Mouse (Mus musculus) lung, postnatal 25 days (tissue): ENCODE measurements around the gene Fam43a.

ENCODE experiments used
- DNase-seq: peaks from one replicate; pipeline ENCODE4 v3.0.0; 2022; ENCODE audit warnings: low spot score

Fam43a gene

DNA sequence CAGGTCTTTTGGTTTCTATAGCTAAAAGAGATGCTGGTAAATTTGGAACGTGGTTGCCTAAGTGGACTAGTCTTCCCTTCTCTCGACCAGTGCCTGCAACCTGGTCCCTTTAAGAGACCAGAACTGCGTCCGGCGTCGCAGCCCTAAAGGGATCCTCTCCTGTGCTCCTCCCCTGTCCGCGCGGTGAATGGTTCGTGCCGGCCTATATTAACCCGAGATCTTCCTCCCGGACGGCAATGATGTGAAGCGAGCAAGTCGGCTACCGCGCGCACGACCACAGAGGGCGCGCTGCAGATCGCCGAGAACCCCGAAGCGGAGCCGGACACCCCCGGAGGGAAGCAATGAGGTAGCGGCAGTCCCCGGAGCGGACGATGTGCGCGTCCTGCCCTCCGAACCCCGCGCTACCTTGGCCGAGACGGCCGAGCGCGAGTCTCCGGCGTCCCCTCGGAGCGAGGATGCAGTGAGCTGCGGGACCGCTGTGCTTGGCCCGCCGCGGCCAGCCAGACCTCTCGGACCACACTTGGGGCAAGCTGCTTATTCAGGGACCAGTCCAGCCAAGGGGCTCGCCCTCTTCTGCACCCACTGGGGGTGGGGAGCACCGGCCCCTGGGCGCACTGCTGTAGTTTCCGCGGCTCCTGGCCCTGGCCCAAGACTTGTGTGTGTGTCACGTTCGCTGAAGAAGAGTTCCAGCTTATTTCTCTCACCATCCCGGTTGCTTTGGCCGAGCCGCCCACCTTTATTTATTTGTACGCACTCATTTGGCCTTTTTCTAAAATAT lies at the start of gene Fam43a:
Gene Fam43a, plus strand, starts transcription at position 233 of the 778 bp plus-strand sequence.
- DNase-seq = peak; percentile 93

DNA sequence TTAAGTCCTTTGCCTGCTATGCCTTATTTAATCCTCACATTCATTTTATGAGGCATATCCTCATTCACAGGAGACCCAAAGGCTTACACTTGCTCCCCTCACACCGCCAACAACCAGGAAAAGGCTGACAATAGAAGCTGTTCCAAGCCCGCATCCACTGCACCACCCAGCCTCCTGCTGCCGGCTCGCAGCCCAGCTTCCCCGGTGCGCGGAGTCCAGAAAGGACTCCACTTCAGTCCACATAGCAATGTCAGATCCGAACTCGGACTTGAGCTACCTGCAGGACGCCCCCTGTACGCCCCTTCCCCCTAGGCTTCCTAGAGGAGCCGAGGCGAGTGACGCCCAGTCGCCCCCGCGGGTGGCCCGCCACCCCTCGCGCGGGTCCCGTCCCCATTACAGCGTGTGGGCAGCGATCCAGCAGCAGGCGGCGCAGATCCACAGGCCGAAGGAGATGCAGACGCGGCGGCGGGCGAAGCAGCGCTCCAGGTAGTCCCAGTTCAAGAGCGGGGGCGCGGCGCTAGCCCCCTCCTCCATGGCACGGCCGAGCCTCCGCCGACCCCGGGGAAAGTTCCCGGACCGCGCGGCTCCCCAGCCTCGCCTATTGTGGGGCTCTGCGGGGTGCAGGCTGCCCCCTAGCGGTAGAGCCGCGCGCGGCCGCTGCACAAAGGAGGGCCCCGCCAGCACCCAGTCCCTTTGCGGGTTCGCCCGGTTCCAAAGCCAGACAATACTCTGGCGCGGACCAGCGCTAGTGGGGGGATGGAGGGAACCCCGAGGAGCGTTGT lies 49.4 kb upstream of the Fam43a start:
- DNase-seq = peak; percentile 67

DNA sequence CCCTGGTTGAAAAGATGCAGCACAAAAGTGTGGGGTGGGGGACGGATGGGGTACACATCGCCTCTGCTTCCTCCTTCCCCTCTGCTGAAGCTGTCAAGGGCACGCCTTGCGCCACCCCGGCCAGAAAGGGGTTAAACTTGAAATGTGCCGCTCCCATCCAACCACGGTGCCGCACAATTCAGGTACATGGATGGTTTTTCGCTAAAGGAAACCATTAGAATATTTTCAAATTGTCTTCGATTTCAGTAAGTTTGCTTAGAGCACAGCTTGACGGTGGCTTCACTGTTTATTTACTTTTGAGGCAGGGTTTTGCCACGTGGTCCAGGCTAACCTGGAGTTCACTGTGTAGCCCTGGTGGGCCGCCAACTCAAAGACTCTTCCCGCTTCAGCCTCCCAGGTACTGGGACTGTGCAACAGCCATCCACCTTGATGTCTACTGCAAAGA lies 48.8 kb upstream of the Fam43a start, which contains the start of gene Tmem44:
Gene Tmem44, minus strand, starts transcription at position 95 of the 445 bp plus-strand sequence.
- DNase-seq = no peak

DNA sequence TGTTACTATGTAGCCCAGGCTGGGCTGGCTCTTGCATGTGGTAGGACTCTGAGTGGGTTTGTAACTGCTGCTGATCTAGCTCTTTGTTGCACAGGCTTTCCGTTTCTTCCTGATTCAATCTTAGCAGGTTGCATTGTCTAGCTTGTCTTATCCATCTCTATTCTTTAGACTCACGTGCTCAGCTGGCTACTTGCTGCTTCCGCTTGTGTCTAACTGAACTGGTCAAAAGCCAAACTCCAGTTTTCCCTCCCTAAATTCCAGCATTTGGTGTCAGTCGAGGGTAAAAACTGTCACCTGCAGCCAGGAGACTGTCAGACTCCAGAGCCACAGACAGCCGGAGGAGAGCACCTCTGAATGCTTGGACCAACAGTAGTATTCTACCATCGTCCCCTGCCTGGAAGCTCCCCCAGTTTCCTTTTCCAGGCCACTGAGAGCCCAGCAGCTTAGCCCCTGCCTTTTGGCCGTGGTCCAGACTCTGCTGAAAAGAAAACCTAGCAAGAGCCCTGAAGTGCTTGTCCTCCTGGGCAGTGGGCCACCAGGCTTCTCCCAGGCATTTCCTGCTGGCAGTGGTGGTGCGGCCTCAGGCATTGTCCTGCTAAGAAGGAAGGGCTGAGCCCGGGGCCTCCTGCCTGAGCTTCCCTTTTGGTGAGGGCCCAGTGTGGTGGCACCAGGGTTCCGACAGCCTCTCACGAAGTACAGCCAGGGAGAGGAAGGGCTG lies 46.7 kb upstream of the Fam43a start:
- DNase-seq = peak; percentile 95

DNA sequence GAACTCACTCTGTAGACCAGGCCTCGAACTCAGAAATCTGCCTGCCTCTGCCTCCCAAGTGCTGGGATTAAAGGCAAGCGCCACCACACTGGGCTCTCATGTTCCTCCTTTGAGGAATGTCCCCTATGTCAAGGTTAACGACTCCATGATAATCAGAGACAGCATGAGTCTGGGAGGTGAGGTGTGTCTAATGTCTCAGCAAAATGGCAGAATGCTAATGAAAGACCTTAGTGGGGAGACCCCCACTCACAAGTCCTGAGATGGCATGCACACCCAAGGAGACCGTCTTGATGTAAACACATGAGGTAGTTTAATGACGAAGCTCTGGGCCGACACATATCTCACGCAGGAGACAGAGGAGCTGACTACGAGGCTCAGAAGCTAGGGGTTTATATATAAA lies 45.4 kb upstream of the Fam43a start:
- DNase-seq = no peak

DNA sequence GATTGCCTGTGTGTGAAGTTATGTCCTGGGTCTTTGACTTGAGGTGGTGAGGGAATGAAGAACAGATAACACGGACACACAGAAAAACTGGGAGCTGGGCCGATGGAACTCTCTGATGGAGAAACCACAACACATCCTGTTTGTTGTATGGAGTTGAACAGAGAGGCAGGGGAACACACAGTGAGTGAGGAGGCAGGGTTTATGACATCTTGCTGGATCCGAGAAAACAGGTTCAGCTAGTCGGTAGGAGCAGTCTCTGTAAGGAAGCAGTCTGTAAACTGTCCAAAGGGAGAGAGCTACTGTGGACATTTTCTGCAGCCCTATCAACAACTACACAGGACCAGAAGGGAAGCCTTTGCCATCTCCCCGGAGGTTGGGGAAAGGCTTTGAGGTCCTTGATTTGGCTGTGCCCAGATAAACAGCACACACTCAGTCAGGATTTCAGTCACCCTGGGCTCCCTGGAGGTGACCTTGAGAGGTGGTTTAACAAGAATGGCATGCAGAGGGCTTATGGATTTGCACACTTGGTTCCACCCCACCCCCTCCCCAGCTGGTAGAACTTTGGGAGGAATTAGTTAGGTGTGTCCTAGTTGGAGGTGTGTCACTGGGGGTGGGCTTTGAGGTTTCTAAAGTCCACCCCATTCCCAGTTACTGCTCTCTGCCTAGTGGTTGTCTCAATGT lies 40.1 kb upstream of the Fam43a start:
- DNase-seq = no peak

DNA sequence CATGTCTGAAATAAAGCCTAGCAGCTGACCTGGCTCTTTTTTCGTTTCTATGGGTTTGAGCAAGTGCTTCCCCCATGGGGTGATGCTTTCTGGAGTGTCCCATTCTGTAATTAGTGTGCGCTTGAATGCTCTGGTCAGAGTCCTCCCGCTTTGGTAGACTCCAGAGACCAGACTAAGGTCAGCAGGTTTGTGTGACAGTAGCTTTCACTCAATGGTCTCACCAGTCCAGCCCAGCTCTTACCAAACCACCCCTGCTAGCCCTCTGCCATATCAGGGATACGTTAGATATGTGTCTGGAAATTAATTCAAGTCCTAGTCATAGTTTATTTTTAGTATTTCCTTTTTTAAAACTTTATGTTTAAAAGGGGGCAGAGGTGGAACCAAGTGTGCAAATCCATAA lies 38.9 kb upstream of the Fam43a start:
- no peak for DNase-seq

DNA sequence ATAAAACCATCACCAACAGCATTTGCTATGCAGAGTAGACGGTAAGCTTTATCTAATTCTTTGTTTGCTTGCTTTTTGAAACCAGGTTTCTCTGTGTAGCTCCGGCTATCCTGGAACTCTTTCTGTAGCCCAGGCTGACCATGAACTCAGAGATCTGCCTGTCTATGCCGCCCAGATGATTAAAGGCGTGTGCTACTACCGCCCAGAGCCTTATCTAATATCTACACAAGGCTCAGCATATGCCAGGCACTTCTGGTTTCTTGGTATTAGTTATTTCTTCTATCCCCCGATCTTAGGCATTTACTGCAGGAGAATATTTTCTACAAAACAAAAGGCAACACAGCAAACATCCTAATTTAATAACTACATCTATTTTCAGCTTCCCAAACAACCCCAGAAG lies 33.9 kb upstream of the Fam43a start:
- no peak for DNase-seq

DNA sequence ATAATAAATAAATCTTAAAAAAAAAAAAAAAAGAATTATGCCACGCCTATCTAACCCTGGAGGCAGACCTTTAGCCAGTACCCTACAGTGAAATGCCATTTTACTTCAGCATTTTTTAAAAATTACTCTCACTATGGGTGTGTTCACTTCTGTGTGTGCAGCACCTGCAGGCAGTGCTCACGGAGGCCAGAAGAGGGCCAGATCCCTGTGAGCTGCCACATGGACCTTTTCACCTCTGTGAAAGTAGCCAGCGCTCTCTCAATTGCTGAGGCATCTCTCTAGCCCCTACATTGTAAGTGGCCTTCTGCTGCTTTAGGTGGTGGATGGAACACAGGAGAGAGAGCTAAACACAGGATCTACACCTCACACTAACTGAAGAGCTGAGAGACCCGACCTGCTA lies 29.4 kb upstream of the Fam43a start:
- DNase-seq = no peak

DNA sequence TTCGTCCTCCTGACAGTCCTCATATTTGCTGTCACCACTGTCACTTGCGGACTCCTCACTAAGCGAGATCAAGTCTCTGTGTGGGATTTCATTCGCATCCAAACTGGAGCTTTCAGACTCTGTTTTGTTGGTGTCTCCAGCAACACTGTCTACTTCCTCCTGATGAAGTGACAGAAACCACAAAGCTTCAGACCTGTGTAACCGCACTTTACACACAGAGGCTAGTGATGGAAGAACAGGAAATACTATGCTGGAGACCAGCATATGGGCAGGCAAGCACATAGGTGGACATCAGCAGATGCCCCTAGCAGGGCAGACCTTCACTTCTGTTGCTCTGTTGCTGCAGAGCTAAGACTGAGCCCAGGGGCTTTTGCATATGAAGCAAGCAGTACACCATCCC lies 28.1 kb upstream of the Fam43a start:
- no peak for DNase-seq

DNA sequence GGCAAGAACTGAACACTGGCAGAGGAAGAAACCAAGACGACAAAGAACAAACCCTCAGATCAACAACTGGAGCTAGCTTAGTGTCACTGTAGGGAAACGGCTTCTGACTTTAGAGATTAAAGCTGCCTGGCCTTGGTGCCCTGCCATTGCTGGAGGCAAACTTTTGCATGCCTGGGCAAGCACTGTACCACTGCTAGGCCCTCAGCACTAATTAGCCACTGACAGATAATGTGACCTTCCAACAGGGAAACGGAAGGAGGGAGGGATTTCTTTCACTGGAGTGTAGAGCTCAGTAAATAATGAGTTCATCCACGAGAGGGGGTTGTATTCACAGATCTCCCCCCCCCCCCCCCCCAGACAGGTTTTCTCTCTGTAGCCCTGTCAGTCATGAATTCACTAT lies 27.3 kb upstream of the Fam43a start:
- DNase-seq = no peak

DNA sequence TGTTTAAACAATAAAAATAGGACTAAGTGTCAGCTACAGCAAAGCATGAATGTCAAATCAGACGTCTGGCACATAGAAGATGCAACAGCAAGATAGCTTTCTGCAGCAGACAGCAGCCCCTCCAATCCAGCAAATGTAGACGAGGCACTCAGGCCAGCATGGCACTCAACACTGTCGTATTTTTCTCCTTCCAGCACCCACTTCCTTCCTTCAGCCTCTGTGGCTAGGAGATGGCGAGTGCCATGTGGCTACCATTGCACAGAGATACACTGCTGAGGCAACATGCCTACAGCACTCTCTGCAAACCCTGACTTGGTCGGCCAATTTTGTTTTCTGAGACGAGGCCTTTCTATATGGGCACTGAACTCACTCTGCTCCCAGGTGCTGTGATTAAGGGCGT lies 23.7 kb upstream of the Fam43a start:
- DNase-seq = no peak

DNA sequence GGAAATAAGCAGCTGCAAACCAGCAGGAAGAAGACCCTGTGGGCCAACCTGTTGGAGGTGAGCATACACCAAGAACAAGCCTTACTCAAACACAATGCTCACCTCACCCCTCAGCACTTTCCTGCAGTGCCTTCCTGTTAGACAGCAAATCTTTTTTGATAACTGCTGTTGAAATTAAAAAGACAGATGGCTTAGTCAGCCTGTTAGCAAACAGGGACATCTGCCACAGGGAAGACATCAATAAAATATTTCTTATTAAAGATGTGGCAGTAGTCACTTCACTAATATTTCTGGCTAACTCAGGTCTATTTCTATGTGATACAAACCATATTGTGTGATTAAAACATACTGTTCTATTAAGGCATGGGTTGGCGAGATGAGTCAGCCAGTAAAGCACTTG lies 23.1 kb upstream of the Fam43a start:
- DNase-seq = no peak

DNA sequence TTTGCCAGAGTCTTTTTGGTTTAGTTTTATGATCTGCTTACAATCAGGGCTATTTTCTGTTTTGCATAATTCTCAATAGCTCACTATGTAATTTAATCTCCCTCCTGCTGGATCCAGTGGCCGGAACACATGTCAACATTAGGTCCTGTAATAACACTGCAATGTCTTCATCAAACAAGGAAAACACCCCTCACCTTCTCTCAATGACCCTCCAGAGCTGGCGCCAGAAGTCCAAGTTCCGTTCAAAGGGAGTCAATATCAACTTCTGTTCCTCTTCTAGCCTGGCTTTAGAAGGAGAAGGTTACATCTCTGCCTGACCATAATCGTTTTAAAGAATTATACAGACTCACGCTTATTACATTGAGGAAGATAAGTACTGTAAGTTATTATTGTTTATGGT lies 18.8 kb upstream of the Fam43a start:
- DNase-seq = no peak

DNA sequence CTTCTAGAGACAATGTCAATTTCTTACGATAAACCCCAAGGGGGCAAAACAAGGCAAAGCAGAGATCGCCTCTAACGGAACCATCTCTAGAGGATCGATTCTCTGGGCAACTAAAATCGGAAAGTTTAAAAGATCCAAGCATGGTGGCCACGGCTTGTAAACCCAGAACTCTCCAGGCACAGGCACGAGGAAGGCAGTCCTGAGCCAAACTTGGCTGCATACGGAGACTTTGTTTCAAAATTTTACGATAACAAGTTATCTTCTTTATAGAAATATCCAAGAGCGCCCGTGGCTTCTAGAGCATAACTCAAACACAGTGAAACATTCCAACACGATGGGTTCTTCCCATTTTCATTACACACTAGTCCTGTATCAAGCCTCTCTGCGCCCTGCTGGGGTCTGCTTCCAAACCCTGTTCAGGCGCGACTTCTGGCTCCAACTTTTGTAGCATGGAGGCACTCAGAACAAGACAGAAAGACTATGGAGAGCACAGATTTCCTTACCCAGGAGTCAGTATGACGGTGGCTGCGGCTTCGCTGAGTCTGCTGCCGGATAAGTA lies 12.5 kb upstream of the Fam43a start:
- DNase-seq = no peak

DNA sequence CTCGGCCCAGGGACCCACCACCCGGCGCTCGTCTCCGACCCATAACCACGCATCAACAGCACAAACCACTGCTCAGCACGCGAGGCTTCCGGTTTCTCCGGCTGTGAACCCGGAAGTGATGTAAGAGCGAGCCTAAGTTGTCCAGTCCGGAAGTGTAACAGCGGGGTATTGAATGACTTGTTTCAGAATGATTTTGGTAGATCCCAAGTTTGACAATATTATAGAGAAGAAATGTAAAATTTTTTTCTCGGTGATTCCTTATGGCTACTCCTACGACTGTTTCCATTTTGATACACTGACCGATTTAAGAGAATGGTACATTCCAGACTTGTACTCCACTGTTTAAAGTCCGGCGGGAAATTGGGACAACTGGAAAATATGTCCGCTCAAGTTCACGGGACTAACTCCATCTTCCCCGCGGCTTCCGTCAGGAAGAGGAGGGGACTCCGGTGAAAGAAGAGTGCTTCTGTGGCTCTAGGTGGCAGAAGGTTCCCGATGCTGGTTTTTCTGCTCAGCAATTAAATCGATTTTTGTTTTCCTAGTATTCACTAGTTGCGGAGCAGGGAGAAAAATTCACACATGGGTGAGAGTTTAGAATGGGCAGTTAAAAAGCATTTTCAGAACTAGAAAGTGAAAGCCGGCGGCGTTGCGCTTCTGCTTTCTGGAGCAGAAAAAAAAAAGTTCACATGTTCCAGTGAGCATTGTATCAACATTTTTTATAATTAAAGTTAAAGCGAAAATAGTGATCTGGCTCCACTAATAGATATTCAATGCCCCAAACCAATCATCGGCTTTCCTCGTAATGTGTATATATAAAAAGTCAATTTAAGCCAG lies 11.8 kb upstream of the Fam43a start, which contains the start of gene Lsg1:
Gene Lsg1, minus strand, starts transcription at position 99 of the 834 bp plus-strand sequence.
- peak; percentile 93 for DNase-seq

DNA sequence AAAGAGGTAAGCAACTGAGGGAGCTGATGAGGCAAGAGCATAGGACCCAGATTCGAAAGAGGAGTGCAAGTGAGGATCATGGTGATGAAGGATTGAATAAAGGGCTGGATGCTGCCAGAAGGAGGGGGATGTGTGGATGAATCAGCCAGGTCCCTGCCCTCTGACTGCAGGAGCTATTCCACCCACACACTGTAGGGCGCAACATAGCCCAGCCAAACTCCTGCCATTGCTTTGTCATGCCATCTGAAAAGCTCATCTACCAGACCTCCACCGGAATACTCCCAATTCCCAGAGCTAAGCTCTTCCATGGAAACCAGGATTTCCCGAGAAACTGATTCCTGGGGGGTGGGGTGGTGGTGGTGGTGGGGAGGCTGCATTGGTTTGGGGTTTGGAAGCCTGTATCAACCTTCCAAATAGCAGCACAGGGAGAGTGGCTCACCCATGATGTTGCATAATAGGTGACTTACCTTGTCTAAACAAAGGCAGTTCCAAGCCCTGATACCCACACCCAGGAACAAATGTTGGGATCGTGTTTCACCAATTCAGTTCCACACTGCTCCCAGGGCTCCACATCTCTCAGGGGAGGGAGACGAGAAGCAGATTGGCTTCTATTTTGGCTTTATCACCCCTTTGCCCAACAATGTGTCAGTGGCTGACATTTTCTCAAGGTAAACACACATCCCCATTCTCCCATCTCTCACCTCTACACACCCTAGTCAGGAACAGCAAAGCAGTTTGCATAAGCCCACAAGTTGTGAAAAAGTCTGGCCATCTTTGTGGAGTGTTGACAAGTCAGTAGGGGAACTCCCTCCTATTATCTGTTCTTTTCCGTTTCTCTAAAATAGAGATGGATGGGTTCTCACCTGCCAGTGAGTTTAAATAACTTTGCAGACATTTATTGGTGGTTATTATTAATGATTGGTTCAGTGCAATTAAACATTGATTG lies 9.0 kb upstream of the Fam43a start:
- DNase-seq = no peak

DNA sequence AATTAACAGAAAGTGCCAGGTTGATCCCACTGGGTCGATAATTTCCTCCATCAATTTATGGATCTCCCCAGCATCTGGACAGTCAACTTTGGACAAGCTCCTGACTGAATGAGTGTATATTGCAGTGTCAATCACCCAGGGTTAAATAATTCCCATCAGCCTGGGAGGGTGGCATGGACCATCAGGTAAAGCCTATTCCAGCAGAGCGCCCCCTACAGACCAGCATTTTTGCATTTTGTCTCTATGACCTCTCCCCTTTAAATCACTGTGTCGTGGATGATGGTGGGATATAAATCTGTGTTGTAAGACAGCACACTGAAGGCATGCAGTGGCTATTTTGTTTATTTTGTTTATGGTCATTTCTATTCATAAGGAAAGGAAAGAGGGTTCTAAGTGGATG lies 7.5 kb upstream of the Fam43a start:
- DNase-seq = no peak

DNA sequence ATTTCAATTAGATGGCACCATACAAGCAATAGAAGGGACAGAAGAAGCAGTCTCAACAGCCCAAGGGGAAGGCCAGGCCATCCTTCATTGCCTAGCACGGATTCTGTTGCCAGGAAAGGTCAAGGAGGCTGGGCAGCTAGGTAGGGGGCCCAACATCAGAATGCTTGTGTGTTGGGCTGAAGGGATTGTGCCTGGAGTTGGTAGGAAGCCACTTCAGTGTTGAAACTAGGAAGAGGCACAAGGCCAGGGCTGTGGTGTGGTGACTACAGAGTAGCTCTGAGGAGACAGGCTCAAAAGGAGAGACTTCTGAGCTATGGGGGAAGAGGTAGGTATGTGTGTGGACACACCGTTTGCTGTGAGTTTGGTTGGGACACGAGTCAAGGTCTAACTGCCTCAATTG lies 4.2 kb upstream of the Fam43a start:
- no peak for DNase-seq
